Mouse (Mus musculus): ENCODE measurements around the gene Ccr4. TPM values are rescaled to one million over a fixed set of nuclear protein-coding genes. Genes with fewer than 3 reads are reported as not detected.
"Not testable (repeated sequence)": the region's sequence is repeated elsewhere in the genome, so short reads cannot be mapped to it uniquely, and the experiment has no call there.

Gene Ccr4
- polyA plus RNA-seq, 1 experiment from 2014 or later: not detected

DNA sequence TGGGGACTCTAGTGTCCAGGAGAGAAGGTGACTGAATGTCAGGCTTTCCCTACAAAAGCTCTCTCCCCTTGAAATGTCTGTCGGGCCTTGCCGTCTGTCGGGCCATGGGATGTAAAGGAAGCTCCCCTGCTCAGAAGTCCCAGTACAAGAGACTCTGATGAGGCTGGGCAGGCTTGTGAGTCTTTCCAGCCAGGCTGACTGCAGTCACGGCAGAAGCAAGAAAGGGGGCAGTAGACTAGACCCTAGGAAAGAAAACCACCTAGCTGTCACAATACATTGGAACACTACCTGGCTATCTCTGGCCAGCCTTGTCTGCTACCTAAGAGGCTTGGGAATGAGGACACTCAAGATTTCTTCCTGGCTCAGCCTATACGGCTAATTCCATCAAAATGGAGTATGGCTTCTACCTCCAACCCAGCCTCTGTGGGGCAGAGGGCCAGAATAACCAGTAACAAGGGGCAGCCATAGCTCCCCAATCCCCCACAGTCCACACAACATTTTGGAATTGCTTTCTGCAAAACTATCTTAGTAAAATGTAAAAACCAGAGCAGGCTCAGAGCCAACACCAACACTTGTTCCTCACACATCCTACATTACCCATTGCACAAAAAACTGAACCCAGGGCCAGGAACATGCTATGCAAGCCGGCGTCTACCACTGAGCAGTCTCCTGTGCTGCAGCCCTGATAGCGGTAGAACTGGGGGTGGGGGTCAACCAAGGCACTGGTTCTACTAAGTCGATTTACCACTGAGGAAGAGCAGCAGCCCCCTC is 30.2 kb upstream of the Ccr4 start:
- no peaks in the 10 kb centered on the region for H3K36me3 ChIP-seq
- no peaks in the 10 kb centered on the region for H3K9me3 ChIP-seq
- ATAC-seq (ENCODE audit: low FRiP score, low read depth): no peak
- H3K9ac ChIP-seq: no peak overlapping the region
- H3K4me2 ChIP-seq (replicated peaks): no peak overlapping the region
- peaks cover 26% of the 10 kb centered on the region for H3K4me1 ChIP-seq
- no peak overlapping the region for H3K4me3 ChIP-seq
- no peaks in the 10 kb centered on the region for H3K27me3 ChIP-seq (replicated peaks)
- 79% methylated on average over 9 of the region's 9 CpGs for WGBS
- no peak overlapping the region for H3K27ac ChIP-seq

DNA sequence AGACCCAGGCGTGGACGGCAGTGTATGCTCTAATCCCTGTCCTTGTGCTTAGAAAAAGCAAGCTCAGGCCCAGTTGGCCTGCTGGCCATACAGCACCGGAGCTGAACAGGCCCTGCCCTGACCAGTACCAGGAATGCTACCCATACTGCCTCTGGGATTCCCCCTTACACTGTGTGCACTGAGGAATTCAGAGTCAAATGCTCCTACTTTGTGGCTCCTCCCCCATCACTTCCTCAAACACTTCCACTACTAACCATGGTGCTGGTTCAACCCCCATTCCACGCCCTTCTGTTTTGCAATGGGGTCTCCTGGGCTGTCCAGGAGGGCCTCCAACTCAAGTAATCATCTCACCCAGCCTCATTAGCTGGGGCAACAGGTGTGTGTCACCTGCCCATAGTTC is 29.1 kb upstream of the Ccr4 start:
- ATAC-seq (ENCODE audit: low FRiP score, low read depth): no peak
- no peaks in the 10 kb centered on the region for H3K9me3 ChIP-seq
- WGBS: 81% methylated on average over 4 of the region's 4 CpGs
- no peak overlapping the region for H3K27ac ChIP-seq
- H3K9ac ChIP-seq: no peak overlapping the region
- no peak overlapping the region for H3K4me3 ChIP-seq
- H3K4me1 ChIP-seq: peaks cover 26% of the 10 kb centered on the region
- no peaks in the 10 kb centered on the region for H3K27me3 ChIP-seq (replicated peaks)
- H3K4me2 ChIP-seq (replicated peaks): no peak overlapping the region
- no peaks in the 10 kb centered on the region for H3K36me3 ChIP-seq

DNA sequence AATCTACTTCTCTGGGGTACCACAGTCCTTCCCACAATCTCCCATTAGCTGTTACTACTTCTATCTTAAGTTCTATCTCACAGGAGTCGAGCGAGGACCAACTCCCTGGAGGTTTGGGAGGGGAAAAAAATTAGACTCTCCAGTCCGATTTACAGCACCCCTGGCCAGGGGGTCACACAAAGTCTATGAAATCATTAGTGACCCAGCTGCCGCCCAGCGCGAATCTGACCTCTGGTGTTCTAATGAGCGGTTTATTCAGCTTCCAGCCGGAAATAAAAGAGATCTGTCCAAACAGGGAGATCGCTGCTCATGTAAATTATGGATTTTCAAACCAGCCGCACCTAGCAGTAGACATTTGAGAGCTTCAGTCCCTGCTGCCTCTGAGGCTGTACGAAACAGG is 26.6 kb upstream of the Ccr4 start:
- Histone ChIP-seq H3K36me3 (no peaks in the 10 kb centered on the region), H3K9ac (no peak overlapping the region), H3K4me2 (replicated peaks) (peak overlapping the region; percentile 24; the same call in 1 of the 2 replicates), H3K27ac (no peak overlapping the region), H3K27me3 (replicated peaks) (no peaks in the 10 kb centered on the region), H3K4me3 (no peak overlapping the region), H3K9me3 (no peaks in the 10 kb centered on the region), H3K4me1 (peaks cover 32% of the 10 kb centered on the region)
- WGBS: 15% methylated on average over 11 of the region's 11 CpGs
- no peak for ATAC-seq (ENCODE audit: low FRiP score, low read depth)

DNA sequence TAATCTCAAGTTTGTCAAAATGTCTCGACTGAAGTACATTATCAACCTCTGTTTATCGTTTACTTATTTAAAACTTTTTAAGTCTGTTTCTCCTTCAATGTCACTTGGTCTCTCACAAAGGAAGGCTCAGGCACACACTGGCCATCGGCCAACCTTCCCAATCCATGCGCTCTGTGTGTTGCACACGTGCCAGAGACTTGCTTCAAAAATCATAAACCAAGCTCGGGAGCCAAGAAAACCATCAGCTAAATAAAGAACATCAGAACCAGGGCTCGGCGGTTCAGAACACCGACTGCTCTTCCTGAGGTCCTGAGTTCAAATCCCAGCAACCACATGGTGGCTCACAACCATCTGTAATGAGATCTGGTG is 23.9 kb upstream of the Ccr4 start:
- Histone ChIP-seq H3K4me3 (no peak overlapping the region), H3K27me3 (replicated peaks) (no peaks in the 10 kb centered on the region), H3K4me1 (peaks cover 40% of the 10 kb centered on the region), H3K27ac (no peak overlapping the region), H3K36me3 (no peaks in the 10 kb centered on the region), H3K9ac (no peak overlapping the region), H3K4me2 (replicated peaks) (no peak overlapping the region), H3K9me3 (no peaks in the 10 kb centered on the region)
- ATAC-seq (ENCODE audit: low FRiP score, low read depth): no peak
- 51% methylated on average over 9 of the region's 9 CpGs for WGBS

DNA sequence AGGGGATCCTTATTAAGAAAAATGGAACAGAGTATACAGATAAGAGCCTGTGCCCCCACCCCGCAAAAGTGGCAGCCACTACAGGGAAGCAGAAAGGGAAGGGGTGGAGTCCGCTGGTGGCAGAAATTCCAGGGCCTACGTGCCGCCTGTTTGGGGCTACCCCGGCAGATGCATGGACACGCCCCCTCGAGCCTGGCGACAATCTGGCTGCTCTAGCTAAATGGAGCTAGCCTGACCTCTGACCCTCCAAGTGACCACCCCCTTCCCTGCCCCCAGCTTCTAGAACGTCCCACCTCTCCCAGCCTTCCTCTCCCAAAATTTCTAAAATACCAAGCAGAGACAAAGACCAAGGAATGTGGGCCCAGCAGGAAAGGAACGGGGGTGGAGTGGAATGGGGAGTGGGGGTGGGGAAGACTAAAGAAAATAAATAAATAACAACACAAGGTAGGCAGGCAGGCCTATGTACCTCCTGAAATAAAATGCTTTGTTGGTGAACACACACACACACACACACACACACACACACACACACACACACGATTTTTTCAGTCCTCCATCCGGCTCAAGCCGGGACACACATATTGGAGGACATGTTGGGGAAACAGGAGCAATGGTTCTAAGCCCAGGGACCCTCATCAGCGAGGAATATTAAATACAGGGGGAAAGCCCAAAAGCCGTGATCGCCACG is 23.4 kb upstream of the Ccr4 start:
- no peak for ATAC-seq (ENCODE audit: low FRiP score, low read depth)
- H3K9me3 ChIP-seq: no peaks in the 10 kb centered on the region
- peak overlapping the region; percentile 45 for H3K4me2 ChIP-seq (replicated peaks)
- H3K4me1 ChIP-seq: peaks cover 40% of the 10 kb centered on the region
- no peak overlapping the region for H3K9ac ChIP-seq
- H3K27ac ChIP-seq: no peak overlapping the region
- WGBS: 8% methylated on average over 17 of the region's 17 CpGs
- no peak overlapping the region for H3K4me3 ChIP-seq
- no peaks in the 10 kb centered on the region for H3K36me3 ChIP-seq
- H3K27me3 ChIP-seq (replicated peaks): no peaks in the 10 kb centered on the region

DNA sequence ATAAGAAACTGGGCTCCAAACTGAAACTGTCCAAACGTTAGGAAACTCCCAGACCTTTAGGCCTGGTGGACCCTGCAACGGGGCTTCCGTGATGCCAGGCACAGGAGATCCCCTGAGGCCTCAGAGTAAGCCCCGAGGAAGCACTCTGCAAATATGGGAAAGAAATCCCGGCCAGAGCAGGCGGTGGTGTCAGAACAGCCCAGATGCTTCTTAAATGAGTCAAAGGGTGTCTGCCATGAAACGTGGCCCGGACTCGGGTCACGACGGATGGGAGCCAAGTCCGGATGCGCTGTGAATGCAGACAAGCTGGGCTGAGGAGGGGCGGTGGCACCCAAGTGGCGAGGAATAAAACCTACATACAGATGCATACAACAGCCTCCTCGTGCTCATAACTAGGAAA is 22.4 kb upstream of the Ccr4 start:
- Histone ChIP-seq H3K4me2 (replicated peaks) (peak overlapping the region; percentile 49), H3K27ac (no peak overlapping the region), H3K4me3 (no peak overlapping the region), H3K36me3 (no peaks in the 10 kb centered on the region), H3K4me1 (peaks cover 40% of the 10 kb centered on the region), H3K9ac (0 out of 2 replicates have a peak overlapping the region, but pooled peaks have one; percentile 29), H3K27me3 (replicated peaks) (no peaks in the 10 kb centered on the region), H3K9me3 (no peaks in the 10 kb centered on the region)
- 1% methylated on average over 16 of the region's 16 CpGs for WGBS
- ATAC-seq (ENCODE audit: low FRiP score, low read depth): peak; percentile 54

DNA sequence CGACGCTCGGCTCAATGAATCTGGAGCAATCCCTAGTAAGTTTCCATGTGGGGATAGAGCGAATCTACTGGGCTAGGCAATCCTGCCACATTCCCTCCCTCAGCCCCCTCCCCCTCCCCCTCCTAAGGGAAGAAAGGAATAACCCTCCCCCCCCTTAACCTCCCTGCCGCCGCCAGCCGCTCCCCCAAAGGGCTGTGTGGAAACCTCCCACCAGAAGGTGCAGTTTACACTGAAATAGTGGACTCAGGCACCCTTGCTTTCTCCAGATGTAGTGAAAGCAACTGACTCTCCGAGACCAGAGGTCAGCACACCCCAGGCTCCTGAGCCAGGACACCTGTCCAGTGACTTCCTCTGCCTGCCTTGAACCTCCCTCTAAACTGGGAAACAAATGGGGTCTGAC is 21.9 kb upstream of the Ccr4 start:
- H3K9ac ChIP-seq: 0 out of 2 replicates have a peak overlapping the region, but pooled peaks have one; percentile 29
- WGBS: 5% methylated on average over 8 of the region's 8 CpGs
- ATAC-seq (ENCODE audit: low FRiP score, low read depth): no peak
- H3K4me2 ChIP-seq (replicated peaks): peak overlapping the region; percentile 49
- H3K9me3 ChIP-seq: no peaks in the 10 kb centered on the region
- no peaks in the 10 kb centered on the region for H3K36me3 ChIP-seq
- H3K27me3 ChIP-seq (replicated peaks): no peaks in the 10 kb centered on the region
- peak overlapping the region; percentile 7; the same call in 1 of the 2 replicates for H3K4me3 ChIP-seq
- peaks cover 37% of the 10 kb centered on the region for H3K4me1 ChIP-seq
- H3K27ac ChIP-seq: 0 out of 2 replicates have a peak overlapping the region, but pooled peaks have one; percentile 37

DNA sequence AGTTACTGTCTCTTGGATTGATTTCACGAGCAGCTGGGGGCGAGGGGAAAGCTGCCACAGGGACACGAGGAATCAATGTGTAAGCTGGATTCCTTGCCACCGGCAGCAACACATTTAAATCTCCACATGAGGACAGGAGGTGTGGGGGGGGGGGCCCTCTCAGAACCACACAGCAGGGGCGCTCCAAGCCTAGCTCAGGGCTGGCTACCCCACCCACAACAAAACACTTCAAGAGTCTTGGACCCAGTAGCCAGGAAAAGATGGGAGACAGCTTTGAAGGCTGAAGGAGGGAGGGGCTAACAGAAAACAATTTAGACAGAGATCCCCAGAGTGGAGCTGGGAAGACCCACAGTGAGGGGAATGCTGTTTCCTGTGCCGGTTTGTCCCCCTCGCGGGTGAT is 21.2 kb upstream of the Ccr4 start:
- Histone ChIP-seq H3K4me1 (peaks cover 30% of the 10 kb centered on the region), H3K9me3 (no peaks in the 10 kb centered on the region), H3K36me3 (no peaks in the 10 kb centered on the region), H3K27me3 (replicated peaks) (no peaks in the 10 kb centered on the region), H3K4me3 (no peak overlapping the region), H3K4me2 (replicated peaks) (peak overlapping the region; percentile 49), H3K27ac (no peak overlapping the region), H3K9ac (no peak overlapping the region)
- no peak; the same call in 1 of the 2 replicates for ATAC-seq (ENCODE audit: low FRiP score, low read depth)
- 4% methylated on average over 8 of the region's 8 CpGs for WGBS

DNA sequence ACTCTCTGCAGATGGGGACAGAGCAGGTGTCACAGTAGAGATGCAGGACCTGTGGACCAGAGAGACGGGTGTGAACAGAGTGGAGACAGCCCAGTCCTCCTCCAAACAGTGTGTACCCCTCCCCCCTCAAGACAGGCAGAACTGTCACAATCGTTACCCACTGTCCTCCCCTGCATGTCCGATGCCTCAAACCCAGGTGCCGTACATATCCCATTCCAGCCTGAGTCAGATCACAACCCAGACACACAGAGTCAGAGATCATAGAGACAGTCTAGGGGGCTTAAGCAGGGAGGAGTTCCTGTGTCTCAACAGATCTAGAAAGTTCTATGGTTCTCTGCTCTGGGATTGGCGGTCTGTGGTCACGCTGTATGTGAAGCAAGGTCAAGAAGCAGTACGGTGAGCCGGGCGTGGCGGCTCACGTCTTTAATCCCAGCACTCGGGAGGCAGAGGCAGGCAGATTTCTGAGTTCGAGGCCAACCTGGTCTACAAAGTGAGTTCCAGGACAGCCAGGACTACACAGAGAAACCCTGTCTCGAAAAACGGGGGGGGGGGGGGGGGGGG is 20.4 kb upstream of the Ccr4 start:
- peaks cover 25% of the 10 kb centered on the region for H3K4me1 ChIP-seq
- 88% methylated on average over 15 of the region's 15 CpGs for WGBS
- H3K27ac ChIP-seq: no peak overlapping the region
- H3K4me2 ChIP-seq (replicated peaks): no peak overlapping the region
- no peaks in the 10 kb centered on the region for H3K9me3 ChIP-seq
- no peak overlapping the region for H3K9ac ChIP-seq
- no peaks in the 10 kb centered on the region for H3K36me3 ChIP-seq
- H3K4me3 ChIP-seq: no peak overlapping the region
- no peak for ATAC-seq (ENCODE audit: low FRiP score, low read depth)
- H3K27me3 ChIP-seq (replicated peaks): no peaks in the 10 kb centered on the region

DNA sequence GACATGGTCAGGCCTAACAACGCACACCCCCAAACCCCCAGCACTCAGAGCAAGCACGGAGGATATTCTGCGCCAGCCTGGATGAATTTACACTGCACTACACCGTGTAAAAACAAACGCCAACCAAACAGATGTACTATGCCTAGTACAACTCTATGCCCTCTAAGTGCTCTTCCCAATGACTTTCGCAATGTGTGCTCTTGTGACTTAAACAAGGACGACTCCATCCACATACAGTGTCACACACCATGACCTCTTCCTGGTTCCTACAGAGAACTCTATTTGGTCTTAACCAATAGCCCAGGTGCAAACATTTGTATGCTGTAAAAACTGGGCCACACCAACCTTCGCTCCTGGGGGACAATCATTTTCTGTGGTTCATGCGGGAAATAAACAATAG is 17.8 kb upstream of the Ccr4 start:
- no peak for ATAC-seq (ENCODE audit: low FRiP score, low read depth)
- no peak overlapping the region for H3K9ac ChIP-seq
- no peaks in the 10 kb centered on the region for H3K9me3 ChIP-seq
- no peak overlapping the region for H3K4me3 ChIP-seq
- H3K36me3 ChIP-seq: no peaks in the 10 kb centered on the region
- WGBS: 92% methylated on average over 9 of the region's 9 CpGs
- H3K4me2 ChIP-seq (replicated peaks): no peak overlapping the region
- H3K27ac ChIP-seq: no peak overlapping the region
- H3K4me1 ChIP-seq: peaks cover 18% of the 10 kb centered on the region
- no peaks in the 10 kb centered on the region for H3K27me3 ChIP-seq (replicated peaks)

DNA sequence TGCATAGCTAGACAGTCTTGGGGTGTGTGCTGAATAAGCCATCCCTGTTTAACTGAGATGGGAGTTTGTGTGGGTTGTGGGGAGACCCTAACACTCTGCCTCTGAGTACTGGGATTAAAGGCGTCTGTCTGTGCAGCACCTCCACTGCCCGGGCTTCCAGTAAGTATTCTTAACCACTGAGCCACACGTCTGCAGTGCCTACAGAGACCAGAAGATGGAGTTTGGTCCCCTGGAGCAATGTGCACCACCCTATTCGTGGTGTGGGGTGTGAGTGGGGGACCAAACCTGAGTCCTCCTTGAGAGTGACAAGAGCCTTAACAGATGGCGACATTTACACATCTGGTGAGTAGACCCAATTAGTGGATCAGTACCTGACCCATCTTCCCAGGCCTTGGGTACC is 17.3 kb upstream of the Ccr4 start:
- Histone ChIP-seq H3K4me3 (no peak overlapping the region), H3K9ac (no peak overlapping the region), H3K4me2 (replicated peaks) (no peak overlapping the region), H3K27ac (no peak overlapping the region), H3K27me3 (replicated peaks) (no peaks in the 10 kb centered on the region), H3K9me3 (no peaks in the 10 kb centered on the region), H3K36me3 (no peaks in the 10 kb centered on the region), H3K4me1 (peaks cover 16% of the 10 kb centered on the region)
- no peak for ATAC-seq (ENCODE audit: low FRiP score, low read depth)
- 67% methylated on average over 5 of the region's 5 CpGs for WGBS

DNA sequence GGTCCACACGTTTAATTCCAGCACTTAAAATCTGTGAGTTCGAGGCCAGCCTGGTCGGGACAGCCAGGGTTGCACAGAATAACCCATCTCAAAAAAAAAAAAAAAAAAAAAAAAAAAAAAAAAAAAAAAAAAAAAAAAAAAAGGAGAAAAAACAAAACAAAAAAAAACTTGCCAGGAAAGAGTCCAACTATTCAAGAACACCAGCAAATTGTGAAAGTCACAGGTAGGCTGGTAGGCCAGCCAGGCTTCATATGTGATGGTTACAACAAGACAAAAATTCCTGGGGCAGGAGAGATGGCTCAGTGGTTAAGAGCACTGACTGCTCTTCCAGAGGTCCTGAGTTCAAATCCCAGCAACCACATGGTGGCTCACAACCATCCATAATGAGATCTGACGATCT is 15.8 kb upstream of the Ccr4 start:
- H3K4me3 ChIP-seq; H3K9me3 ChIP-seq; H3K36me3 ChIP-seq; H3K4me1 ChIP-seq; H3K27me3 ChIP-seq (replicated peaks); H3K27ac ChIP-seq; H3K4me2 ChIP-seq (replicated peaks); H3K9ac ChIP-seq; ATAC-seq (ENCODE audit: low FRiP score, low read depth): not testable (repeated sequence)
- WGBS: 79% methylated on average over 4 of the region's 4 CpGs

Data from neural tube, embryonic 12.5 days (tissue).